Mouse (Mus musculus) telencephalon, adult 2 months (tissue): ENCODE results near the gene Klk7.

Source experiments
- DNase-seq: peaks from one replicate; pipeline ENCODE4 v3.0.0-alpha.2; 2011; ENCODE audit warnings: low read depth, low spot score

The Klk7 gene

GRCm38 (mm10) chr7:43796355-43796754 lies 14.7 kb upstream of the Klk7 start:
- no peak for DNase-seq

GRCm38 (mm10) chr7:43797333-43797769 lies 13.7 kb upstream of the Klk7 start, which contains the start of gene Klk8:
Gene Klk8 (plus strand): TSS chr7:43797577.
- no peak for DNase-seq

GRCm38 (mm10) chr7:43797844-43798462 lies 13.1 kb upstream of the Klk7 start:
- DNase-seq: no peak

- DNase-seq: no peak
Observed at GRCm38 (mm10) chr7:43799876-43800275, 11.2 kb upstream of the Klk7 start.

- DNase-seq: no peak
Observed at GRCm38 (mm10) chr7:43815211-43815610, 4.1 kb downstream of the Klk7 start.

GRCm38 (mm10) chr7:43816746-43817145 lies 5.7 kb downstream of the Klk7 start:
- no peak for DNase-seq

GRCm38 (mm10) chr7:43821581-43821980 lies 10.5 kb downstream of the Klk7 start:
- DNase-seq: no peak

GRCm38 (mm10) chr7:43824199-43824598 lies 13.1 kb downstream of the Klk7 start, which contains the start of gene Klk6:
Gene Klk6 (plus strand): TSS chr7:43824499.
- no peak for DNase-seq

GRCm38 (mm10) chr7:43826056-43826455 lies 15.0 kb downstream of the Klk7 start:
- no peak for DNase-seq

GRCm38 (mm10) chr7:43827706-43828105 lies 16.6 kb downstream of the Klk7 start:
- DNase-seq: no peak

GRCm38 (mm10) chr7:43829006-43829405 lies 17.9 kb downstream of the Klk7 start:
- no peak for DNase-seq

- no peak for DNase-seq
Observed at GRCm38 (mm10) chr7:43841701-43842100, 30.6 kb downstream of the Klk7 start, which contains the start of gene Klk5. Gene Klk5 (plus strand): TSS chr7:43841971.

- DNase-seq: no peak
Observed at GRCm38 (mm10) chr7:43843801-43844200, 32.7 kb downstream of the Klk7 start.

- no peak for DNase-seq
Observed at GRCm38 (mm10) chr7:43851616-43852015, 40.5 kb downstream of the Klk7 start.

GRCm38 (mm10) chr7:43854642-43855380 lies 43.7 kb downstream of the Klk7 start:
- DNase-seq: no peak

GRCm38 (mm10) chr7:43855709-43856108 lies 44.6 kb downstream of the Klk7 start:
- no peak for DNase-seq

- DNase-seq: no peak
Observed at GRCm38 (mm10) chr7:43856307-43856706, 45.2 kb downstream of the Klk7 start.

GRCm38 (mm10) chr7:43857501-43857900 lies 46.4 kb downstream of the Klk7 start:
- DNase-seq: no peak

- DNase-seq: no peak
Observed at GRCm38 (mm10) chr7:43860411-43860810, 49.3 kb downstream of the Klk7 start.
